Mouse (Mus musculus) embryonic facial prominence, embryonic 11.5 days (tissue): Measurements from ENCODE around the gene Cd81. TPM values are rescaled to one million over a fixed set of nuclear protein-coding genes. Genes with fewer than 3 reads are reported as not detected.

Source experiments
- ATAC-seq: fragments of 200-750 bp; cut with Nextera tagmentation; replicated peaks from 2 replicates; pipeline ENCODE4 v1.8.0; 2017; ENCODE audit warnings: low read depth; ENCODE audit not compliant: insufficient number of reproducible peaks, low FRiP score, low TSS enrichment
- DNase-seq: peaks from one replicate; pipeline ENCODE4 v3.0.0-alpha.2; 2015; ENCODE audit warnings: low spot score
- H3K27ac ChIP-seq: fragments of 300-500 bp; sonication (generic); replicated peaks from 2 replicates; pipeline ENCODE4 v1.5.1; 2014; ENCODE audit warnings: mild to moderate bottlenecking, low read depth, low read length, control low read depth
- H3K27me3 ChIP-seq: fragments of 300-500 bp; sonication (generic); 2 replicates; pipeline ENCODE4 v1.6.1; 2014; ENCODE audit warnings: mild to moderate bottlenecking, low read length, moderate library complexity, mixed read lengths; ENCODE audit not compliant: control insufficient read depth, insufficient read depth
- H3K36me3 ChIP-seq: fragments of 300-500 bp; sonication (generic); replicated peaks from 2 replicates; pipeline ENCODE4 v1.6.1; 2014; ENCODE audit warnings: low read depth, mild to moderate bottlenecking, low read length, moderate library complexity, mixed read lengths; ENCODE audit not compliant: control insufficient read depth, insufficient read depth
- H3K4me1 ChIP-seq: fragments of 300-500 bp; sonication (generic); 2 replicates; pipeline ENCODE4 v1.6.1; 2014; ENCODE audit warnings: low read length, mixed read lengths; ENCODE audit not compliant: control insufficient read depth, insufficient read depth
- H3K4me2 ChIP-seq: fragments of 300-500 bp; sonication (generic); 2 replicates; pipeline ENCODE4 v1.6.1; 2014; ENCODE audit warnings: low read depth, mild to moderate bottlenecking, control low read depth, low read length, moderate library complexity
- H3K4me3 ChIP-seq: fragments of 300-500 bp; sonication (generic); 2 replicates; pipeline ENCODE4 v1.5.1; 2014; ENCODE audit warnings: low read depth, low read length, control low read depth
- H3K9ac ChIP-seq: fragments of 300-500 bp; sonication (generic); replicated peaks from 2 replicates; pipeline ENCODE4 v1.6.1; 2014; ENCODE audit warnings: mild to moderate bottlenecking, control low read depth, low read length
- H3K9me3 ChIP-seq: fragments of 300-500 bp; sonication (generic); replicated peaks from 2 replicates; pipeline ENCODE4 v1.6.1; 2016; ENCODE audit warnings: mild to moderate bottlenecking, low read length, inconsistent platforms, mixed read lengths; ENCODE audit not compliant: control insufficient read depth
- WGBS: fragments of 180-500 bp; shearing (Covaris S2); extraction: QIAGEN DNeasy Blood & Tissue Kit; methylation state at CpG from one replicate; pipeline ENCODE4 v1.1.7; 2014; 5-methylcytosine and 5-hydroxymethylcytosine counted together
- polyA plus RNA-seq: library from polyadenylated mRNA; unstranded; fragments of >200 nt; fragmentation: Nextera tagmentation; extraction: Ambion mirVana; gene quantifications from 2 replicates; pipeline ENCODE4 v1.2.1, GENCODE M21; 2014

Gene Cd81
- polyA plus RNA-seq, 1 experiment from 2014 or later: 286 TPM

GRCm38 (mm10) chr7:143040561-143040960, 12.0 kb upstream of the Cd81 start:
- no peak for ATAC-seq
- Histone ChIP-seq H3K4me1 (no peaks in the 10 kb centered on the region), H3K27ac (no peak overlapping the region), H3K36me3 (no peaks in the 10 kb centered on the region), H3K9me3 (no peaks in the 10 kb centered on the region), H3K27me3 (no peaks in the 10 kb centered on the region), H3K4me3 (no peak overlapping the region), H3K9ac (no peak overlapping the region), H3K4me2 (no peak overlapping the region)
- WGBS: 97% methylated on average over 3 of the region's 3 CpGs
- no peak for DNase-seq

GRCm38 (mm10) chr7:143041138-143041822, 11.3 kb upstream of the Cd81 start:
- Histone ChIP-seq H3K36me3 (no peaks in the 10 kb centered on the region), H3K9ac (no peak overlapping the region), H3K27me3 (no peaks in the 10 kb centered on the region), H3K27ac (no peak overlapping the region), H3K4me2 (no peak overlapping the region), H3K4me1 (no peaks in the 10 kb centered on the region), H3K9me3 (no peaks in the 10 kb centered on the region), H3K4me3 (no peak overlapping the region)
- ATAC-seq: no peak
- WGBS: 80% methylated on average over 3 of the region's 3 CpGs
- no peak for DNase-seq

GRCm38 (mm10) chr7:143042089-143042488, 10.4 kb upstream of the Cd81 start:
- Histone ChIP-seq H3K27me3 (no peaks in the 10 kb centered on the region), H3K4me2 (no peak overlapping the region), H3K9ac (no peak overlapping the region), H3K4me1 (no peaks in the 10 kb centered on the region), H3K9me3 (no peaks in the 10 kb centered on the region), H3K4me3 (no peak overlapping the region), H3K36me3 (no peaks in the 10 kb centered on the region), H3K27ac (no peak overlapping the region)
- WGBS: 45% methylated on average over 3 of the region's 3 CpGs
- DNase-seq: no peak
- ATAC-seq: no peak; the same call in 1 of the 2 replicates

- Histone ChIP-seq H3K4me3 (no peak overlapping the region), H3K9ac (no peak overlapping the region), H3K4me1 (no peaks in the 10 kb centered on the region), H3K9me3 (no peaks in the 10 kb centered on the region), H3K27ac (no peak overlapping the region), H3K4me2 (no peak overlapping the region), H3K36me3 (no peaks in the 10 kb centered on the region), H3K27me3 (no peaks in the 10 kb centered on the region)
- DNase-seq: no peak
- 79% methylated on average over 3 of the region's 3 CpGs for WGBS
- ATAC-seq: no peak
Observed at GRCm38 (mm10) chr7:143042897-143043300, 9.6 kb upstream of the Cd81 start.

- Histone ChIP-seq H3K27ac (no peak overlapping the region), H3K36me3 (no peaks in the 10 kb centered on the region), H3K27me3 (no peaks in the 10 kb centered on the region), H3K4me3 (no peak overlapping the region), H3K9ac (no peak overlapping the region), H3K4me1 (no peaks in the 10 kb centered on the region), H3K4me2 (no peak overlapping the region), H3K9me3 (no peaks in the 10 kb centered on the region)
- WGBS: 94% methylated on average over 2 of the region's 2 CpGs
- DNase-seq (no peak), ATAC-seq (no peak)
Observed at GRCm38 (mm10) chr7:143044049-143044825, 8.3 kb upstream of the Cd81 start.

GRCm38 (mm10) chr7:143044826-143045206, 7.7 kb upstream of the Cd81 start:
- Histone ChIP-seq H3K36me3 (no peaks in the 10 kb centered on the region), H3K9me3 (no peaks in the 10 kb centered on the region), H3K27me3 (no peaks in the 10 kb centered on the region), H3K4me1 (no peaks in the 10 kb centered on the region), H3K9ac (no peak overlapping the region), H3K4me3 (no peak overlapping the region), H3K27ac (no peak overlapping the region), H3K4me2 (no peak overlapping the region)
- no peak for ATAC-seq
- no peak for DNase-seq

GRCm38 (mm10) chr7:143046358-143046757, 6.2 kb upstream of the Cd81 start:
- Histone ChIP-seq H3K36me3 (no peaks in the 10 kb centered on the region), H3K9me3 (no peaks in the 10 kb centered on the region), H3K4me1 (no peaks in the 10 kb centered on the region), H3K9ac (no peak overlapping the region), H3K4me3 (no peak overlapping the region), H3K27me3 (no peaks in the 10 kb centered on the region), H3K27ac (no peak overlapping the region), H3K4me2 (no peak overlapping the region)
- ATAC-seq (no peak), DNase-seq (no peak)
- 88% methylated on average over 7 of the region's 7 CpGs for WGBS

GRCm38 (mm10) chr7:143049331-143049730, 3.2 kb upstream of the Cd81 start:
- WGBS: 70% methylated on average over 3 of the region's 3 CpGs
- Histone ChIP-seq H3K4me2 (no peak overlapping the region), H3K27ac (no peak overlapping the region), H3K27me3 (no peaks in the 10 kb centered on the region), H3K4me3 (no peak overlapping the region), H3K9ac (no peak overlapping the region), H3K9me3 (no peaks in the 10 kb centered on the region), H3K36me3 (no peaks in the 10 kb centered on the region), H3K4me1 (peaks cover 3% of the 10 kb centered on the region; the same call in 1 of the 2 replicates)
- DNase-seq: no peak
- ATAC-seq: no peak
